14 mouse cellular contexts compared by ENCODE assay signal in the genomic region with DNA sequence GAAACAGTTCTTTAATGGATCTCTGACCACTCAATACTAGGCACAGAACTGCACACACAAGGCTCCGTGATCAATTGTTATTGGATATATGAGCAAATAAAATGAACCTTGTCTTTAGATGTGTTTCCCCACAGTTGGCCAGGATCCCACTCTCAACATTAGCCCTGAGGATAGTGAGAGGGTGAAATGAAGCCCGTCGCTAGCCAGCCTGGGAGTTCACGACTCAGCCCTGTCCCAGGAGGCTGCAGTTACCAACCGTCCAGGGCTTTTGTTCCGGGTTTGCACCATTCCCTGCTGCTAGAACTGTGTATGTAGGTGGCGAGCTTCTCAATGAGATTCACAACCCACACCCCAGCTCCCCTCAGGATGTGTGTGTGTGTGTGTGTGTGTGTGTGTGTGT.
"Had no signal": no experiment of that assay in that cellular context is flagged by ENCODE, and none has a peak within 500 bp of the region (broad histone marks: within the 10 kb centered on the region; RNA-seq: fewer than 3 reads in every experiment).

No protein-coding gene starts in this region.

- DNase-seq: kidney, adult 9 months; kidney, postnatal 14 days; kidney, postnatal 4 days; left cerebral cortex, postnatal 4 days; lung, adult 2 months; lung, postnatal 14 days; thymus, adult 18-20 months; thymus, postnatal 36 days had no signal

- H3K27ac ChIP-seq: limb, embryonic 12.5 days; limb, embryonic 15.5 days; liver, embryonic 14.5 days; macrophage; midbrain, embryonic 12.5 days; midbrain, embryonic 15.5 days had no signal

- H3K9ac ChIP-seq: limb, embryonic 12.5 days; limb, embryonic 15.5 days; liver, embryonic 14.5 days; midbrain, embryonic 12.5 days; midbrain, embryonic 15.5 days had no signal

- H3K27me3 ChIP-seq: limb, embryonic 12.5 days; limb, embryonic 15.5 days; midbrain, embryonic 15.5 days had no signal

- H3K9me3 ChIP-seq: limb, embryonic 12.5 days; limb, embryonic 15.5 days; midbrain, embryonic 12.5 days; midbrain, embryonic 15.5 days had no signal

- H3K4me3 ChIP-seq: limb, embryonic 12.5 days; limb, embryonic 15.5 days; midbrain, embryonic 12.5 days; midbrain, embryonic 15.5 days had no signal

- H3K36me3 ChIP-seq: limb, embryonic 12.5 days; limb, embryonic 15.5 days; midbrain, embryonic 12.5 days; midbrain, embryonic 15.5 days had no signal

- ATAC-seq: midbrain, embryonic 15.5 days had no signal

- H3K4me2 ChIP-seq: limb, embryonic 12.5 days; limb, embryonic 15.5 days; midbrain, embryonic 12.5 days; midbrain, embryonic 15.5 days had no signal
